Mouse (Mus musculus) midbrain, embryonic 16.5 days (tissue): ENCODE results near the gene Tnik. TPM values are rescaled to one million over a fixed set of nuclear protein-coding genes. Genes with fewer than 3 reads are reported as not detected.

ENCODE experiments used
- ATAC-seq: fragments of 200-750 bp; cut with Nextera tagmentation; 2 replicates; pipeline ENCODE4 v1.8.0; 2017; ENCODE audit warnings: moderate TSS enrichment
- H3K27ac ChIP-seq: fragments of 300-500 bp; sonication (generic); 2 replicates; pipeline ENCODE4 v1.5.1; 2014; ENCODE audit warnings: mild to moderate bottlenecking, low read length, mixed read lengths
- H3K27me3 ChIP-seq: fragments of 300-500 bp; sonication (generic); 2 replicates; pipeline ENCODE4 v1.6.1; 2014; ENCODE audit warnings: low read depth, low read length, mixed read lengths; ENCODE audit not compliant: control insufficient read depth, insufficient read depth
- H3K36me3 ChIP-seq: fragments of 300-500 bp; sonication (generic); 2 replicates; pipeline ENCODE4 v1.6.1; 2014; ENCODE audit warnings: mild to moderate bottlenecking, low read length, moderate library complexity, mixed read lengths; ENCODE audit not compliant: control insufficient read depth, insufficient read depth
- H3K4me1 ChIP-seq: fragments of 300-500 bp; sonication (generic); 2 replicates; pipeline ENCODE4 v1.6.1; 2014; ENCODE audit warnings: mild to moderate bottlenecking, low read length, mixed read lengths; ENCODE audit not compliant: control insufficient read depth, insufficient read depth
- H3K4me2 ChIP-seq: fragments of 300-500 bp; sonication (generic); 2 replicates; pipeline ENCODE4 v1.6.1; 2014; ENCODE audit warnings: mild to moderate bottlenecking, low read length, mixed read lengths
- H3K4me3 ChIP-seq: fragments of 300-500 bp; sonication (generic); 2 replicates; pipeline ENCODE4 v1.5.1; 2014; ENCODE audit warnings: low read depth, mild to moderate bottlenecking, low read length, moderate library complexity, mixed read lengths
- H3K9ac ChIP-seq: fragments of 300-500 bp; sonication (generic); 2 replicates; pipeline ENCODE4 v1.6.1; 2014; ENCODE audit warnings: low read depth, low read length, mixed read lengths
- H3K9me3 ChIP-seq: fragments of 300-500 bp; sonication (generic); replicated peaks from 2 replicates; pipeline ENCODE4 v1.6.1; 2014; ENCODE audit warnings: mild to moderate bottlenecking, low read length, mixed read lengths; ENCODE audit not compliant: control insufficient read depth, poor library complexity, severe bottlenecking
- WGBS: fragments of 180-500 bp; shearing (Covaris S2); extraction: QIAGEN DNeasy Blood & Tissue Kit; methylation state at CpG from one replicate; pipeline ENCODE4 v1.1.7; 2014; 5-methylcytosine and 5-hydroxymethylcytosine counted together
- polyA plus RNA-seq: library from polyadenylated mRNA; unstranded; fragments of >200 nt; fragmentation: Nextera tagmentation; extraction: Ambion mirVana; gene quantifications from 2 replicates; pipeline ENCODE4 v1.2.1, GENCODE M21; 2015

Tnik gene
- polyA plus RNA-seq, 1 experiment from 2014 or later, result 68.2 TPM

DNA sequence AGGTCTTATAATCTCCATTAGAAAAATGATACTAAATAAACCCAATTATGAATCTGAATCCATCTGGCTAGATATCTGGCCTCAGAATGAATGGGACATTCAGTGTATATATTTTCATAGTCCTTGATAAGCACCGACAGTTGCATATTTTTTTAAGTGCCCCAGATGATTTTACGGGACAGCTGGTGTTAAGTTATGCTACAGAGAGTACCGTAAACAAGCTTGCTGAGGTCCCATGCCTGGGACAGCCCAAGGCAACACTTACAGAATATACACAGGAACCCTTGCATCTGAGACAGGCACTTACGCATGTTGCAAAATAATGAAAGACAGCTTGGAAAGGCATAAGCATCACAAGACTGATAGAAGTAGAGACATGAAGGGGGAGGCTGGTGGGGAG lies 34.1 kb upstream of the Tnik start:
- H3K9me3 ChIP-seq, result no peaks in the 10 kb centered on the region
- no peak overlapping the region for H3K4me2 ChIP-seq
- H3K27ac ChIP-seq, result no peak overlapping the region
- ATAC-seq, result no peak
- no peak overlapping the region for H3K9ac ChIP-seq
- H3K27me3 ChIP-seq, result no peaks in the 10 kb centered on the region
- H3K4me1 ChIP-seq, result peaks cover 6% of the 10 kb centered on the region; the same call in 1 of the 2 replicates
- H3K4me3 ChIP-seq, result no peak overlapping the region
- H3K36me3 ChIP-seq, result no peaks in the 10 kb centered on the region
- 81% methylated on average over 4 of the region's 4 CpGs for WGBS

DNA sequence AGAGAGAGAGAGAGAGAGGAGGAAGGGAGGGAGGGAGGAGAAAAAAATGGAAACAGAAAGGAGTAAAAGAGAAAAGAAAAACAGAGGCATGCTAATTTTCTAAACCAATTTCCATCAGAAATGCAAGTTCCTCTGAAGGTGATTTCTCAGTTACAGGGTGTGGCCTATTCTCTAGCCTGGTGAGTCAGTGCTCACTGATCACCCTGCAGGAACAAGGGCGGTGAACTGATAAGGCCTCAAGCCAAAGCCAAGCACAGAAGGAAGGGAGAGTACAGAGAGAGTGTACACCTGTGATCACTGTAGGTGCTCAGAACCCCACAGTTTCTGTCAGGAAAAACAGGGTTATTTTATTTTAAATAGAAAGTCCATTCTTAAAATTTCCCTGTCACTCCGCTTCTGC lies 33.5 kb upstream of the Tnik start:
- Histone ChIP-seq H3K4me3 (no peak overlapping the region), H3K9ac (no peak overlapping the region), H3K36me3 (no peaks in the 10 kb centered on the region), H3K4me2 (no peak overlapping the region), H3K27me3 (no peaks in the 10 kb centered on the region), H3K4me1 (peaks cover 6% of the 10 kb centered on the region; the same call in 1 of the 2 replicates), H3K9me3 (no peaks in the 10 kb centered on the region), H3K27ac (no peak overlapping the region)
- 88% methylated on average over 2 of the region's 2 CpGs for WGBS
- ATAC-seq, result no peak

DNA sequence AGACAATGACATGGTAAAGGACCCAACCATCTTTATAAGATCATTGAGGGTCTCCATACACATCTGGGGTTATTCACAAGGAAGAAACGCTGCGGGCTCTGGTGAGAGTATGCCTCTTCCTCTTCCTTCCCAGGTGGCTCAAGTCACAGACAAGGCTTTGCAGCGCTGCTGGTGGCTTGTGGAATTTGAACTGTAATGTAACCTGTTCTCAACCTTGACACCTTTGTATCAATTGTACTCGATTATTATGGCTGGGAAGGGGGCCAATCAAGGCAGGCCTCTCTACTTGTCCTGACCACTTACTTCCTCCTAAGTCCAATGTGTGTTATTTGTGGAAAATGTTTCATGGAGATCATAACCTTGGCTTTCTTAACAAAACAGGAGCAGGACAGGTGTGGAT lies 30.1 kb upstream of the Tnik start:
- no peak overlapping the region for H3K4me2 ChIP-seq
- no peaks in the 10 kb centered on the region for H3K4me1 ChIP-seq
- ATAC-seq, result no peak

DNA sequence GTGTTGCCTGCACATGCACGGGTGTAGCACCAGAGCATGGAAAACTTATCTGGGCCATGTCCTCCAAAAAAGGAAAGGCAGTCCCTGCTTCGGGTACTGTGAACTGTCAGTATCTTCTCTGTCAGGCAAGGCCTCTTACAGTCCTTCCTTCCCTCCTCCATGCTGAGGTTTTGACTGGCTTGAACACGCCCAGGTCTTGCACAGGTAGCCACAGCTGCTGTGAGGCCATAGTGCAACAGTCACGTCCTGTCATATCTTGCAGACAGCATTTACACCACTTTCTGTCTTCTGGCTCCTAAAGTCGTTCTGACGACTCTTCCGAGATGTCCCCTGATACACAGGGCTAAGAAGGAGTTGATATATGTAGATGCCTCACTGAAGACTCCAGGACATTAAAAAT lies 28.8 kb upstream of the Tnik start:
- Histone ChIP-seq H3K9ac (no peak overlapping the region), H3K27me3 (no peaks in the 10 kb centered on the region)
- 89% methylated on average over 7 of the region's 7 CpGs for WGBS

More for the DNA sequence above, 30.1 kb upstream of the Tnik start:
- no peaks in the 10 kb centered on the region for H3K27me3 ChIP-seq
- no peak overlapping the region for H3K4me3 ChIP-seq
- no peak overlapping the region for H3K9ac ChIP-seq
- H3K36me3 ChIP-seq, result no peaks in the 10 kb centered on the region
- no peak overlapping the region for H3K27ac ChIP-seq
- 86% methylated on average over 4 of the region's 4 CpGs for WGBS
- H3K9me3 ChIP-seq, result no peaks in the 10 kb centered on the region

DNA sequence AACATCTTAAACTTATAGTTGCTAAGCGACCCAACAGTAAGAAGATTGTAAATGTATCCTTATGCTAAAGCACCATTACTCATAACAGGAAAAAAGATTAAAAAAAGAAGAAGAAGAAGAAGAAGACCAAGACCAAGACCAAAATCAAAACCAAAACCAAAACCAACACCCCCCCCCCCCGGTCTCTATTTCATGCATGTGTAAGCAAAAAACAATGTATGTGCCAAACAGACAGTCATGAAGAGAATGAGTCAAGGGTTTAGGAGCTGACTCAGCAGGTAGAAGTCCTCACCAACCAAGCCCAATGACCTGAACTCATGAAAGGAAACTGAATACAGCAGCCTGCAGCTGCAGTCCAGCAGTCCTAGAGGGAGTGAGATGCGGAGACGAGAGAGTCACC lies 26.3 kb upstream of the Tnik start:
- H3K9me3 ChIP-seq, result no peaks in the 10 kb centered on the region
- no peak for ATAC-seq
- H3K27ac ChIP-seq, result no peak overlapping the region
- no peak overlapping the region for H3K9ac ChIP-seq
- no peak overlapping the region for H3K4me3 ChIP-seq
- H3K4me2 ChIP-seq, result no peak overlapping the region
- WGBS, result 95% methylated on average over 4 of the region's 4 CpGs
- H3K36me3 ChIP-seq, result no peaks in the 10 kb centered on the region
- no peaks in the 10 kb centered on the region for H3K27me3 ChIP-seq
- no peaks in the 10 kb centered on the region for H3K4me1 ChIP-seq

More for the DNA sequence above, 28.8 kb upstream of the Tnik start:
- no peaks in the 10 kb centered on the region for H3K36me3 ChIP-seq
- H3K4me1 ChIP-seq, result no peaks in the 10 kb centered on the region
- ATAC-seq, result no peak
- no peak overlapping the region for H3K4me3 ChIP-seq
- H3K27ac ChIP-seq, result no peak overlapping the region
- H3K4me2 ChIP-seq, result no peak overlapping the region
- no peaks in the 10 kb centered on the region for H3K9me3 ChIP-seq

DNA sequence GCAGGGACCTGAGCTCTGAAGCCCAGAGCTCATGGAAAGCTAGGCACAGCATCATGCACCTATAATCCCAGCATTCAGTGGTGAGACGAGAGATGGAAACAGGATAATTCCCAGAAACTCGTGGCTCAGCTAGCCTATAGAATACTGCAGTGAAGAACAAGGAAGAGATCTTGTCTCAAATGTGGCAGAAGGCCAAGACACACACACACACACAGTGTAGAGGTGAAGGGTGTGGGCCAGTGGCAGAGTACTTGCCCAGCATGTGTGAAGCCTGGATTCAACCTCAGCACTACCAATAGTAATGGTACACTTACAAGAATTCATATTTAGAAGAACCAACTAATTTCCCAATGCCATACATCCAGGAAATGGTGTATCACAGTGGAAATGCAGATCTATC lies 24.9 kb upstream of the Tnik start:
- H3K4me1 ChIP-seq, result no peaks in the 10 kb centered on the region
- no peaks in the 10 kb centered on the region for H3K27me3 ChIP-seq
- H3K9me3 ChIP-seq, result no peaks in the 10 kb centered on the region
- H3K4me2 ChIP-seq, result no peak overlapping the region
- H3K9ac ChIP-seq, result no peak overlapping the region
- H3K36me3 ChIP-seq, result no peaks in the 10 kb centered on the region
- H3K4me3 ChIP-seq, result no peak overlapping the region
- no peak for ATAC-seq
- 54% methylated on average over 2 of the region's 2 CpGs for WGBS
- no peak overlapping the region for H3K27ac ChIP-seq

DNA sequence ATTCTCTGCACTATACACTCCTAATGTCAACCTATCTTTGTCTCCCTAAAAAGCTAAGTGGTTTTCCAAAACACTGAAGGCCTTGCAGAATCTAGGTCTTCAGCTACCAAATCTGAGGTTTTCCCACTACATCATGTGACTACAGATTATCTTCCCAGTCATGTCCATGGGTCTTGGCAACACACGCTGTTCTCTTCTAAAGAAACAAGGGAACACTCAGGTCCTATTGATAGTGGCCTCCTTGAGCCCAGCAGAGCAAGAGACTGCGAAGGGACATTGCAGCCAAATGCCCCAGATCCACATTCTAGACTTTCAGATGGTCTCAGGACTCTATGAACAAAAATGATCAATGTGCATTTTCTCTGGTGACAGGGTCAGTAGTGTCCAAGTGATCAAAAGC lies 20.5 kb upstream of the Tnik start:
- Histone ChIP-seq H3K4me3 (no peak overlapping the region), H3K36me3 (no peaks in the 10 kb centered on the region), H3K27me3 (no peaks in the 10 kb centered on the region), H3K4me1 (no peaks in the 10 kb centered on the region), H3K4me2 (no peak overlapping the region), H3K9ac (no peak overlapping the region), H3K27ac (no peak overlapping the region), H3K9me3 (no peaks in the 10 kb centered on the region)
- 83% methylated on average over 2 of the region's 2 CpGs for WGBS
- ATAC-seq, result no peak

DNA sequence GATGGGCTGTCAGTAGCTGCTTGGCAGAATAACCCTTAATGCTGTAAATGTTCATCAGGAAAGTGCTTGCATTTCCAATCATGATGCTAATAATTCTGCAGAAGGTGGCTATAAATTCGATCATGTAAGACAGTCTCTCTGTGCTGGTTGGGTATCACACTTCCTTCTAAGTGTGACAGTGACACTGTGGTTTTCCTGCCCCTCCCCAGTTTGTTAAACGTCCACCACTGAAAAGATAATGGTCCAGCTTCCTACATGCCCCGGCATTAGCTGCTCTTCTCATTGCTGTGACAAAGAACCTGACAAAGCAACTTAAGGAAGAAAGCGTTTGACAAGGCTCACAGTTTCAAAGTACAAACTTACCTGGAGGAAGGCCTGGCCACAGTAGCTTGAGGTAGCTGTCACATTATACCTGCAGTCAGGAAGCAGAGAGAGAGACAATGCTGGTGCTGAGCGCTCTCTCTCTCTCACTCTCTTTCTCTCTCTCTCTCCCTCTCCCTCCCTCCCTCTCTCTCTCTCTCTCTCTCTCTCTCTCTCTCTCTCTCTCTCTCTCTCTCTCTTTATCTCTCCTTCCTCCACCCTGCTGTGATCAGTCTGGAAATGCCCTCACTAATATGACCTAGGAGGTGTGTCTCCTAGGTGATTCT lies 18.6 kb upstream of the Tnik start:
- ATAC-seq, result no peak
- Histone ChIP-seq H3K4me1 (no peaks in the 10 kb centered on the region), H3K4me2 (no peak overlapping the region), H3K9ac (no peak overlapping the region), H3K9me3 (no peaks in the 10 kb centered on the region), H3K36me3 (no peaks in the 10 kb centered on the region), H3K27ac (no peak overlapping the region), H3K4me3 (no peak overlapping the region), H3K27me3 (no peaks in the 10 kb centered on the region)
- 81% methylated on average over 5 of the region's 5 CpGs for WGBS

DNA sequence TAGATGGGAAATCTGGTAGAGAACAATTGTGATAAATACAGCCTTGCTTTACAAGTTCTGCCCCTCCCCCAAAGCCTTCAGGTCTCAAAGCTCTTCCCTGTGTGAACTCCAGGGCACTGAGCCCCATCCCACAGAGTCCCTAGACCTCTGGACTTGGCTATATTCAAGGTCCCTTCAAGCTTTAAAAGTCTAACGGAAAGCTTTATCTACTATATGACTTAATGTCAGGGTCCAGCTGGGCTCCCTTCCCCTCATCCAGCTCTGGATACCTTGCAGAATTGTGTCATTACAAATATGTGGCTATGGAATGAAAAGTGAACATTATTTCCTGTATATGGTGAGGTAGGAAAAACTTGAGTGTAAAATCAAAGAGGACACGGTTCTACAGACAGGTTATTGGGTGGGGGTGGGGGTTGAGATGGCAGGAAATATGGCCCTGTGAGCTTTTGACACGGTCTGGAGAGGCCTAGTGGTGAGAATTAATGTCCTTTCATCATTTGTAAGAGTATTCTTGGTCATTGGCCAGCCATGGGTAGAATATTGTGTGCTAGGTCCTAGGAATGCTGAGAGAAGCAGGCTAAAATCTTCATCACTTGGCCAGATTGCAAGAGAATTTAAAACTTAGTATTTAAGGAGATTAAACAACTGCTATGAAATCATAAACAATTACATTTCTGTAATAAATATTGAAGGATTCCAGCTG lies 14.6 kb upstream of the Tnik start:
- Histone ChIP-seq H3K27ac (no peak overlapping the region), H3K4me3 (no peak overlapping the region), H3K9me3 (no peaks in the 10 kb centered on the region), H3K4me1 (no peaks in the 10 kb centered on the region), H3K9ac (no peak overlapping the region), H3K4me2 (no peak overlapping the region), H3K27me3 (no peaks in the 10 kb centered on the region), H3K36me3 (no peaks in the 10 kb centered on the region)
- ATAC-seq, result no peak
- 72% methylated on average over 3 of the region's 3 CpGs for WGBS
